Mouse (Mus musculus) inflammation-experienced regulatory T-cells, adult 6 months (primary cell): Measurements from ENCODE around the gene Serbp1. TPM values are rescaled to one million over a fixed set of nuclear protein-coding genes. Genes with fewer than 3 reads are reported as not detected.
A peak's percentile ranks its signal among the peaks of the same experiment; 100 is the strongest.

Experiments used
- ATAC-seq: one replicate; pipeline ENCODE4 v1.8.0; 2017
- polyA plus RNA-seq, 3 experiments: library from polyadenylated mRNA; unstranded; fragments of 100-300 nt; shearing (Covaris generic); gene quantifications; one replicate each; pipeline ENCODE4 v1.2.1; 2017

The Serbp1 gene
- polyA plus RNA-seq, 3 experiments from 2014 or later: 239 to 299 (median 256) TPM

DNA sequence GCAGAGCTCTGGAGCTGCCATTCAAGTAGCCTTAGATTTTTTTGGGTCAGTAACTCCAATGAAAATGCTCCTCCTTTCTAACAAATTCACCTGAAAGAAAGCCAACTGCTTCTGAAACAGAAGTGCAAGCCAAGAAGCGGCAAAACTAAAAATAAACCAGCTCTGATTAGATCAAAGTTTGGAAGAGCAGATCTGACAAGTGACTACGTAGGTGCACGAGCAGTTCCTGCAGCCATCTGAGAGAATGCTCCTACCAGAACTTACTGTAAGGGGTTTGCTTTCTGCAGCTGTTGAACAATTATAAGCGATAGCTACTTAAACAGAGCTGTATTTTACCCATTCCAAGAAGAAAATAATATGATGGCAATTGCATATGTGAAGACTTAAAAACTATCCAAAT lies 64.5 kb downstream of the Serbp1 start:
- ATAC-seq: no peak

DNA sequence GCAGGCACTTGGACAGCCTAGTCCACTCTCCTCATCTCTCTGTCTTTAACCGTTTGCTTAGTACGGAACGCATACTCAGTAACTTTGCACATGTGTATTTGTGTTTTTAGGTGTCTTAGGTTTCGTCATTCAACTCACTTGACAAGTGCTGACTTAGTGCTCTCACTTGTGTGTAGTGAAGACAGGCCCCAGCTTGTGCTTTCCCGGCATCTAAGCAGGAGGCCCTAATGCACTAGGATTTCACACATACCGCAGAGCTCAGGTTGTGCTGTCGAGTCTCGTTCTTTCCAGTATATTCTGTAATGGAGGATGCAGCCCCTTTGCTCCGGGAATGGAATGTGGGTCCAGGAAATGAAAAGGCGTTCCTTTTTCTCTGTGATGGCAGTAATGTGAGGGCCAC lies 65.2 kb downstream of the Serbp1 start:
- no peak for ATAC-seq

DNA sequence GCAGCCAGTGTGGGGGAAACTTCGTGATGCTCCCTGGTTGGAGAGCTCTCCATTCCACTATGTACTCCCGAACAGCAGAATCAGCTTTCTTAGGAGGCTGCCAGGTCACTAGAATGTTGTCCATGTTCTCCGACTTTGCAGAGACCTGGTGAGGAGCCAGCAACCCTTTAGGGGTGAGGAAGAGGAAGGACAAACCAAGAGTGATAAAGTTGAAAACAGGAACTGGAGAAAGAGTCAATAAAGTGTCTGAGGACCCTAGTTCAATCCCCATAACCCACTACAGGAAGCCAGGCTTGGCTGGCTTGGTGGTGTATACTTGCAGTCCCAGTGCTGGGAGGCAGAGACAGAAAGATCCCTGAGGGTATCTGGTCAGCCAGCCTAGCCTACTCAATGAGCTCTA lies 71.0 kb downstream of the Serbp1 start:
- ATAC-seq: no peak

DNA sequence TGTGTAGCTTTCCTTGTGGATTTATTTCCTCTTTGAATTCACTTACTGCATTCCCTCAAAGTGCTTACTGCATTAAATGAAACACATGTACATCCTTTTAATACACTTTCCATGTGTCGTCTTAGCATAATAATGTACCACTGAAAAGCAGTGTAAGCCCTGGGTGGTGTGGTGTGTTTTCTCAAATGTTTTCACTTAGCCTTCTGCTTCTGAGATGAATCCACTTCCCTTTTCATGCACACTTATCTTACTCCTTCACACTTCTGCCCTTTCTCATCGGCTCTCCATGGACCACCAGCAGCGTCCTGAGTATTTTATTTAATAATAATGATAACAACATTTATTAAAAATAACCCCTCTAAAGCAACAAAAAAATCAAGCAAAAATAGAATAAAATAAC lies 71.8 kb downstream of the Serbp1 start:
- ATAC-seq: no peak

DNA sequence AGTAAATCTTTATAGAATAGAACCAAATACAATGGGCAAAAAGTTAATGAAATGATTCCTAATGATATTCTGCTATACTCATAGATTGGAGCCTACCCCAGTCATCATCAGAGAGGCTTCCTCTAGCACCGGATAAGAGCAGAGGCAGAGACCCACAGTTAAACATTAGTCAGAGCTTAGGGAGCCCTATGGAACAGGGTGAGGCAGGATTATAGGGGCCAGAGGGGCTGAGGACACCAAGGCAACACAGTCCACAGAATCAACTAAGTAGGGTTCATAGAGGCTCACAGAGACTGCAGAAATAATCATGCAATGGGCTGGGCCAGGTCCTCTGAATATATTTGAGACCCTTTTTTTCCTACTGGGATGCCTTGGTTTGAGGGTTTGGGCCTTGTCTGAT lies 76.7 kb downstream of the Serbp1 start:
- ATAC-seq: no peak

DNA sequence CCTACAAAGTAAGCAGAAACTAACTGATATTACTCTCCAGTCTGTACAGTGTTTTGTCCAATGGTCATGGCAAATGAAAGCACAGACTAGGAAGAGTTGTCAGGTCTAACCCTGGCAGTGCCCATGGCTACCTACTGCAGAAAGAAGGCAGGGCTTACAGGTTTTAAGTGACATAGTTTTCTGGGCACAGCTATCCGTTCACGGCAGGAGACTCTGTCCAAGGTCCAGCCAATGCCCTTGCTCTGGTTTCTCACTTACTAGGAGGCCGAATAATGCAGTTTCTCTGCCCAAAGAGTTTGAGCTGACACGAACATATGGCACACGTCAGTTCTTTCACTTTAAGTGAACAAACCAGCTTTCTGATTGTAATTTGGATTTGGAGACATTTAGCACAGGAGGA lies 79.1 kb downstream of the Serbp1 start:
- ATAC-seq: no peak

DNA sequence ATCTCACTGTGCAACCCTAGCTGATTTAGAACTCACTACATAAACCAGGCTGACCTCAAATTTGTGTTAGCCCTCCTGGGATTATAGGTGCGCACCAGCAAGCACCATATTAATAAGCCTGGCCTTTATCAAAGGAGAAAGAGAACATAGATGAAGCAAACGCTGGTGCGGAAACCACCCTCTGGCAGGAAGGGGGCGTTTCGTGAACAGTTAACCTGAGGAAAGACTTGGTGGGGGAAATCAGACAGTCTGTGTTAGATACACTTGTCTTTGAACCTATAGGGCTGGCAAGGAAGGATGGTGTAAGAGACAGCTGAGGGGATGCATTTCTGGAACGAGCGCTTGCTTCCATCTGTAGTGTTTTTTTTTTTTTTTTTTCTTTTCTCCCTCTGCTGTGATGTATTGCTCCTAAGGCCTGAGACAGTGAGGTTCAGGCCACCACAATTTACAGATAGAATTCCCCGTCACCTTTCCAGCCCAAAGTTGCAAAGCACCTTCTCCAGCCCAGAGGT lies 79.9 kb downstream of the Serbp1 start:
- ATAC-seq: peak; percentile 80

DNA sequence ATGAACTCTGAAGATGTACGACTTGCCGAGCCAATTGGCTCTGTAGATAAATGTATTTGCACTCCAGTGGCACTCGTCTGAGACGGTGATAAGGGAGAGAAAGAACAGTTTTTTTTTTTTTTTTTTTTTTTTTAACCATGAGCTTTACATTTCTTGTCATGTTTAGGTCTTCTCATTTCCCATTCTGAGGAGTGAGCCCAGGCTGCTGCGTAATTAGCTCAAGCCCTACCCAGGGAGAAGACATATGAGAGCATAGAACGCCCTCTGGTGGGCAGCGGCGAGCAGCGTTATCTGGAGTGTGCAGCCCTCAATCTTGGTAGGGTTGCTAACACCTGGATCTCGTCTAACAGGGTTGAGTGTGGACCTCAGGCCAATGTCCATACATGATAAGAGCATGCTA lies 80.5 kb downstream of the Serbp1 start:
- ATAC-seq: no peak

DNA sequence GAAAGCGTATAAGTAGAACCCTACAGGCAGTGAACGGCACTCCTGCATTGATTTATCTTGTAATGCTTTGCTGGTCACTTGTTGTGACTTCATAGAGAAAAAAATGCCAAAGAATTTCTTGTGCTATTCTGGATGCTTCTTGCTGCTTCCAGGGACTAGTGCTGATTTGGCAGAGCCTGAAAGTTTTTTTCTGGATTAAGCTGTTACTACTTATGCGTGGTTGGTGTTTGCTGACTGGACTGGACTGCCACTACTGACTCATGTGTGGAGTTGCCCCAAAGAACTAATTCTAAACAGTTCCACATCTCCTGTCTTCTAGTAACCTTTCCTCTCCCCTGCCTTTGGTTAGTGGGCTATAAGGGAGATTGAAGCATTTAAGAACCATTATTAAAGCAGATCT lies 85.8 kb downstream of the Serbp1 start:
- no peak for ATAC-seq

DNA sequence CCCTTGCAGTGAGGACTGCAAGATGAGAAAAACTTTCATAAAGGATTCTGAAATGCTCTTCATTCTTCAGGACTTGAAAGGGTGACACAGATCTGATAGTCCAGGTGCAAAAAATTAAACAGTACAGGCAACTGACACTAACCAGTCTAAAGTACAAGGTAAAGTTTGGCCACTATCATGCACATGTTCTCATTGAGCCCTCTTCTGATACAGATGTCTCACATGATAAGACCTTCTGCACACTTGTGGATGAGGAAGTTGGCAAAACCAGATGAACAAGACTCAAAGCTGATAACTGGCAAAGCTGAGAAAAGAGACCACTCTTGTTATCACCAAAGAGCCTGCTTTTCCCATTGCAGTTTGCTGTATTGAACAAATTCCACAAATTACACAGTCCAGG lies 100.0 kb downstream of the Serbp1 start:
- no peak for ATAC-seq

DNA sequence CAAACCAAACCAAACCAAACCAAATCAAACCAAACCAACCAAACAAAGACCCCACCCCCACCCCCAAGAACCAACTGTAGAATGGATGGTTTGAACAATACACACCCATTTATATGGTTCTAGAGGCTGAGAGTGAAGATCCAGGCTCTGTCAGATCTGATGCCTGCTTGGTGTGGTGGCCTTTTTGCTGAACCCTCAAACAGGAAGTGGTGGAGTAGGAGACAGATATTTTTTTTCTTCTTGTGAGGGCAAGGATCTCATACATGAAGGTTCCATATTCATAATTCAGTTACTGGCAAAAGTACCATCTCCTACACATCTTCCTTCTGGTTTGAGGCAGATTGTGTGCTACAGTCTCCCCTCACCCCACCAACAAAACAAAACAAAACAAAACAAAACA lies 101.5 kb downstream of the Serbp1 start:
- peak; percentile 68 for ATAC-seq

Other genes starting within 250 kb of the Serbp1 start
- gene Gadd45a, start 200.7 kb upstream of the Serbp1 start, polyA plus RNA-seq: 1 to 10 TPM; 5.2 to 6.5 (median 5.3) TPM
- gene Il12rb2, start 138.0 kb downstream of the Serbp1 start, polyA plus RNA-seq: 10 to 100 TPM in 1 of 3 experiments, not detected in 2; 23.3 TPM